Mouse (Mus musculus): ENCODE results near the gene Pom121l2. TPM values are rescaled to one million over a fixed set of nuclear protein-coding genes. Genes with fewer than 3 reads are reported as not detected.

Pom121l2 gene
- polyA plus RNA-seq, 1 experiment = not detected

DNA sequence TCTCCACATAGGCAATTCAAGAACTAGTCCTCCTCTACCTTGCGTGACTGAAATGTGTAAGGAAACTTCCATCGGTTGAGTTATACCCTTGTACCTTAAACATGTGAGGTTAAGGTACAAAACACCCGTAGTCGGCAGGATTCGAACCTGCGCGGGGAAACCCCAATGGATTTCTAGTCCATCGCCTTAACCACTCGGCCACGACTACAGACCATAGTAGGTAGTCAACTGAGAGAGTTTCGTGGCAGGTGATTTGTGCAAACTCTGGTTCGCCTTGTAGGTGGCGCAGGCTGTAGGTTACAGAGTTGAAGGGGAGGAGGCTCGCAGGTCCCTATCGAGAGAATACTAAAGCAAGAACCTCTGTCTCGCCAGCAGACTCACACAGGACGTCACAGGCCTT lies 44.0 kb upstream of the Pom121l2 start:
- H3K4me3 ChIP-seq (ENCODE audit: insufficient read depth, poor library complexity, severe bottlenecking) = no peak overlapping the region

GRCm38 (mm10) chr13:21940213-21940612 lies 40.8 kb upstream of the Pom121l2 start:
- no peaks in the 10 kb centered on the region for H3K27me3 ChIP-seq (ENCODE audit: control insufficient read depth, insufficient read depth, insufficient read length)
- H3K79me2 ChIP-seq (ENCODE audit: control insufficient read depth, insufficient read depth) = no peaks in the 10 kb centered on the region
- TF ChIP-seq CEBPB (IDR thresholded peaks at IDR 0.05; ENCODE audit: low read depth) = no peak
- TF ChIP-seq MAX (IDR thresholded peaks at IDR 0.05) = peak; percentile 25
- TF ChIP-seq USF1 (IDR thresholded peaks at IDR 0.05; ENCODE audit: low read depth) = peak; percentile 94
- H3K36me3 ChIP-seq (ENCODE audit: control insufficient read depth, insufficient read depth) = no peaks in the 10 kb centered on the region
- peak overlapping the region; percentile 35 for H3K4me3 ChIP-seq (ENCODE audit: insufficient read depth, poor library complexity, severe bottlenecking)
- peak overlapping the region; percentile 24 for H3ac ChIP-seq (ENCODE audit: control insufficient read depth, insufficient read length, low read depth)
- H3K79me3 ChIP-seq (ENCODE audit: low read depth) = no peaks in the 10 kb centered on the region

More for the DNA sequence above, 44.0 kb upstream of the Pom121l2 start:
- H3ac ChIP-seq (ENCODE audit: control insufficient read depth, insufficient read length, low read depth) = no peak overlapping the region
- H3K79me3 ChIP-seq (ENCODE audit: low read depth) = no peaks in the 10 kb centered on the region
- no peak for TF ChIP-seq FOSL1 (IDR thresholded peaks at IDR 0.05; ENCODE audit: insufficient read depth, low read length, poor library complexity, severe bottlenecking)
- no peak for TF ChIP-seq CTCF (IDR thresholded peaks at IDR 0.05; ENCODE audit: control insufficient read depth, insufficient read depth, insufficient read length)
- TF ChIP-seq CEBPB (IDR thresholded peaks at IDR 0.05; ENCODE audit: low read depth) = no peak
- no peak for TF ChIP-seq MAX (IDR thresholded peaks at IDR 0.05)
- no peak for TF ChIP-seq USF1 (IDR thresholded peaks at IDR 0.05; ENCODE audit: low read depth)
- TF ChIP-seq MYOD1 (IDR thresholded peaks at IDR 0.05; ENCODE audit: control insufficient read depth, insufficient read length, low read depth) = no peak
- no peak for TF ChIP-seq MYOG (IDR thresholded peaks at IDR 0.05; ENCODE audit: control insufficient read depth, extremely low read depth, insufficient read length)
- no peaks in the 10 kb centered on the region for H3K79me2 ChIP-seq (ENCODE audit: control insufficient read depth, insufficient read depth)
- no peaks in the 10 kb centered on the region for H3K27me3 ChIP-seq (ENCODE audit: control insufficient read depth, insufficient read depth, insufficient read length)
- no peaks in the 10 kb centered on the region for H3K36me3 ChIP-seq (ENCODE audit: control insufficient read depth, insufficient read depth)

DNA sequence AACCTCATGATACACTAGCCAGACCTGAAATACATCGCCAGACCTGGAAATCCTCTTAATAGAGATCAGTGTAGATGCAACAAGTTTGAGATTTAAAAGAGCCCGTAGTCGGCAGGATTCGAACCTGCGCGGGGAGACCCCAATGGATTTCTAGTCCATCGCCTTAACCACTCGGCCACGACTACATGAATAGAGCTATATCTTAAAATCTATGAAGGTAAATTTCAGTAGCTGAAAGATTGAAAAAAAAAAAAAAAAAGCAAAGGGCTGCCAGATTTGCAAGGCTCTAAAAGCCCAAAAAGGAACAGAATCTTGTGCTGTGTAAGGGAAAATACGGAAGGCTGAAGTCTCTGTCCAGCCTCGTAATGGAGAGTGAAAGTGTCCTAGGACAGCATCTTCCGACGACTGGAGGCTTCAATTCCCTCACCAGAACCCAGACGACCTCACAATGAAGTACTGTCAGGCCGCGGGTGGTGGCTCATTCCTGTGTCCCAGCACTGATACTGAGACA lies 40.1 kb upstream of the Pom121l2 start:
- H3ac ChIP-seq (ENCODE audit: control insufficient read depth, insufficient read length, low read depth) = peak overlapping the region; percentile 24
- no peaks in the 10 kb centered on the region for H3K27me3 ChIP-seq (ENCODE audit: control insufficient read depth, insufficient read depth, insufficient read length)
- no peaks in the 10 kb centered on the region for H3K79me2 ChIP-seq (ENCODE audit: control insufficient read depth, insufficient read depth)
- peak overlapping the region; percentile 35 for H3K4me3 ChIP-seq (ENCODE audit: insufficient read depth, poor library complexity, severe bottlenecking)
- H3K36me3 ChIP-seq (ENCODE audit: control insufficient read depth, insufficient read depth) = no peaks in the 10 kb centered on the region
- TF ChIP-seq USF1 (IDR thresholded peaks at IDR 0.05; ENCODE audit: low read depth) (no peak), FOSL1 (IDR thresholded peaks at IDR 0.05; ENCODE audit: insufficient read depth, low read length, poor library complexity, severe bottlenecking) (no peak), MYOD1 (IDR thresholded peaks at IDR 0.05; ENCODE audit: control insufficient read depth, insufficient read length, low read depth) (no peak), CTCF (IDR thresholded peaks at IDR 0.05; ENCODE audit: control insufficient read depth, insufficient read depth, insufficient read length) (no peak), MYOG (IDR thresholded peaks at IDR 0.05; ENCODE audit: control insufficient read depth, extremely low read depth, insufficient read length) (no peak), MAX (IDR thresholded peaks at IDR 0.05) (no peak), CEBPB (IDR thresholded peaks at IDR 0.05; ENCODE audit: low read depth) (no peak)
- no peaks in the 10 kb centered on the region for H3K79me3 ChIP-seq (ENCODE audit: low read depth)

- no peak overlapping the region for H3K4me3 ChIP-seq (ENCODE audit: insufficient read depth, poor library complexity, severe bottlenecking)
- H3K79me3 ChIP-seq (ENCODE audit: low read depth) = no peaks in the 10 kb centered on the region
- no peaks in the 10 kb centered on the region for H3K27me3 ChIP-seq (ENCODE audit: control insufficient read depth, insufficient read depth, insufficient read length)
- H3K79me2 ChIP-seq (ENCODE audit: control insufficient read depth, insufficient read depth) = no peaks in the 10 kb centered on the region
- H3ac ChIP-seq (ENCODE audit: control insufficient read depth, insufficient read length, low read depth) = no peak overlapping the region
- H3K36me3 ChIP-seq (ENCODE audit: control insufficient read depth, insufficient read depth) = no peaks in the 10 kb centered on the region
- TF ChIP-seq CTCF (IDR thresholded peaks at IDR 0.05; ENCODE audit: control insufficient read depth, insufficient read depth, insufficient read length) = no peak
- TF ChIP-seq MYOD1 (IDR thresholded peaks at IDR 0.05; ENCODE audit: control insufficient read depth, insufficient read length, low read depth) = no peak
- no peak for TF ChIP-seq MAX (IDR thresholded peaks at IDR 0.05)
- TF ChIP-seq USF1 (IDR thresholded peaks at IDR 0.05; ENCODE audit: low read depth) = no peak
- TF ChIP-seq MYOG (IDR thresholded peaks at IDR 0.05; ENCODE audit: control insufficient read depth, extremely low read depth, insufficient read length) = no peak
- TF ChIP-seq CEBPB (IDR thresholded peaks at IDR 0.05; ENCODE audit: low read depth) = no peak
- no peak for TF ChIP-seq FOSL1 (IDR thresholded peaks at IDR 0.05; ENCODE audit: insufficient read depth, low read length, poor library complexity, severe bottlenecking)
Measured at GRCm38 (mm10) chr13:21943644-21944043, 37.4 kb upstream of the Pom121l2 start.

DNA sequence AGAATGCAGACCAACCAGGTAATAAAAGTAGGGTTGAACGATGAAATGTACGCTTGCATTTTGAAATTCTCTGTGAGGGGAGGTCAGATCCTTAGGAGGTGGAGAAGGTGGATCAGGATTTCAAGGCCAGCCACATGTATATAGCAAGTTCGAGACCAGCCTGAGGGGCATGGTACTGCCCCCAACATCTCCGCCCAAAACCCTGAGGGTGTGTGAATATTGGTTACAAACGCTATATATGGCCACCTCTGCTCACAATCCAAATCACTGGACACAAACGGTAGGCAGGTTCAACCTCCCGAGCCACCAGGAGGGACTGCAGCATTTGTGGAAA lies 36.4 kb upstream of the Pom121l2 start:
- peak overlapping the region; percentile 53 for H3ac ChIP-seq (ENCODE audit: control insufficient read depth, insufficient read length, low read depth)
- H3K27me3 ChIP-seq (ENCODE audit: control insufficient read depth, insufficient read depth, insufficient read length) = no peaks in the 10 kb centered on the region
- no peaks in the 10 kb centered on the region for H3K36me3 ChIP-seq (ENCODE audit: control insufficient read depth, insufficient read depth)

GRCm38 (mm10) chr13:21944926-21945740 lies 35.9 kb upstream of the Pom121l2 start, which contains the start of gene Zfp184:
TSS of gene Zfp184 (plus strand) at chr13:21945094.
- peak within 1 kb of the TSS; percentile 73 for H3ac ChIP-seq (ENCODE audit: control insufficient read depth, insufficient read length, low read depth)
- H3K4me3 ChIP-seq (ENCODE audit: insufficient read depth, poor library complexity, severe bottlenecking) = peak within 1 kb of the TSS; percentile 54
- no peaks in the 10 kb centered on the region for H3K79me2 ChIP-seq (ENCODE audit: control insufficient read depth, insufficient read depth)
- TF ChIP-seq CEBPB (IDR thresholded peaks at IDR 0.05; ENCODE audit: low read depth) (no peak), MAX (IDR thresholded peaks at IDR 0.05) (no peak), MYOD1 (IDR thresholded peaks at IDR 0.05; ENCODE audit: control insufficient read depth, insufficient read length, low read depth) (no peak), MYOG (IDR thresholded peaks at IDR 0.05; ENCODE audit: control insufficient read depth, extremely low read depth, insufficient read length) (no peak), CTCF (IDR thresholded peaks at IDR 0.05; ENCODE audit: control insufficient read depth, insufficient read depth, insufficient read length) (no peak), USF1 (IDR thresholded peaks at IDR 0.05; ENCODE audit: low read depth) (no peak), FOSL1 (IDR thresholded peaks at IDR 0.05; ENCODE audit: insufficient read depth, low read length, poor library complexity, severe bottlenecking) (no peak)
- no peaks in the 10 kb centered on the region for H3K27me3 ChIP-seq (ENCODE audit: control insufficient read depth, insufficient read depth, insufficient read length)
- H3K79me3 ChIP-seq (ENCODE audit: low read depth) = no peaks in the 10 kb centered on the region
- no peaks in the 10 kb centered on the region for H3K36me3 ChIP-seq (ENCODE audit: control insufficient read depth, insufficient read depth)

More for the DNA sequence above, 36.4 kb upstream of the Pom121l2 start:
- no peaks in the 10 kb centered on the region for H3K79me3 ChIP-seq (ENCODE audit: low read depth)
- H3K4me3 ChIP-seq (ENCODE audit: insufficient read depth, poor library complexity, severe bottlenecking) = peak overlapping the region; percentile 54
- no peaks in the 10 kb centered on the region for H3K79me2 ChIP-seq (ENCODE audit: control insufficient read depth, insufficient read depth)
- TF ChIP-seq CTCF (IDR thresholded peaks at IDR 0.05; ENCODE audit: control insufficient read depth, insufficient read depth, insufficient read length) = no peak
- TF ChIP-seq MAX (IDR thresholded peaks at IDR 0.05) = peak; percentile 8
